Mouse (Mus musculus) cerebellum, adult 11-12 months (tissue): ENCODE measurements at regions not wholly inside any gene's neighbourhood (a gene's known extent, or its start where the extent isn't known, plus 50 kb on each side); places are given as distances from the start of the nearest gene placed in this dataset.
A peak's percentile ranks its signal among the peaks of the same experiment; 100 is the strongest.

Source experiments
- DNase-seq: peaks from one replicate; pipeline ENCODE4 v3.0.0; 2022

GRCm38 (mm10) chr4:25542136-25542535, 257.9 kb downstream of the Fut9 start:
- peak; percentile 2 for DNase-seq
